In the genomic region with DNA sequence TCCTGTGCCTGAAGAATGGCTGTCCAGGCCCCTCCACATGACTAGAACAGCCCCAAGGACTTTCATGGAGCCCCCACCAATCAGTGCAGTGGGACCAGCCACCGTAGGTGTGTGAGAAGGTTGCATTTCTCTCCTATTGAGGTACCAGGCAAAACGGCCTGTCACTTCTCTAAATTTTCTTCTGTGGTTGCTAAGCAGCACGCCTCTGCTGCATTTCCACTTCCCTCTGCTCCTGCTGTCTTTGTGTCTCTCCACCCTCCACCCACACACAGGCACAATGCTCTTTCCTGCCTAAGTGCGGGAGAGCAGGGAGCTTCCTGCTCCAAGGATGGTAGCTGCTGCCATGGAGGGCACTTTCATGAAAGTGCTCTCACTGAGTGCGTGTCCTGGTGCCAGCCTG, we compare ENCODE assay signal across 8 mouse cellular contexts. TPM values are rescaled to one million over a fixed set of nuclear protein-coding genes. Genes with fewer than 3 reads are reported as not detected.
DNase-seq lines count a peak whose midpoint lies in the region; ATAC-seq and TF ChIP-seq lines count a peak whose summit lies in the region.

No protein-coding gene starts in this region.

- peak; percentile 34; the same call in 1 of the 2 replicates for TF ChIP-seq POLR2A in olfactory bulb, adult 2 months (IDR thresholded peaks at IDR 0.05; ENCODE audit: insufficient read depth, low read depth, low read length)

- H3K27ac ChIP-seq in kidney, embryonic 15.5 days, result peak overlapping the region; percentile 37
- peak overlapping the region; percentile 99 for H3K27ac ChIP-seq in olfactory bulb, adult 2 months (ENCODE audit: insufficient read depth, low read depth, low read length)

- peaks cover 21% of the 10 kb centered on the region for H3K4me1 ChIP-seq in kidney, embryonic 15.5 days
- H3K4me1 ChIP-seq in olfactory bulb, adult 2 months (ENCODE audit: control insufficient read depth, insufficient read depth, low read length), result peaks cover 41% of the 10 kb centered on the region

- no peaks in the 10 kb centered on the region for H3K36me3 ChIP-seq in kidney, embryonic 15.5 days

- no peak for ATAC-seq in kidney, embryonic 15.5 days (replicated peaks; ENCODE audit: low FRiP score)

- no peaks in the 10 kb centered on the region for H3K27me3 ChIP-seq in kidney, embryonic 15.5 days

- H3K9ac ChIP-seq in kidney, embryonic 15.5 days, result no peak overlapping the region

- DNase-seq in kidney, postnatal 25 days, result no peak
- peak; percentile 91 to 92 for DNase-seq in frontal cortex, adult 2 months (ENCODE audit: extremely low spot score in 1 of 2, low spot score in 1 of 2)
- peak; percentile 90 to 92 for DNase-seq in left cerebral cortex, adult 9 months (ENCODE audit: low spot score in 2 of 2)
- DNase-seq in embryo, embryonic 11 days, result no peak
- no peak for DNase-seq in ovary, postnatal 36 days (ENCODE audit: low spot score)
- no peak for DNase-seq in thymus, postnatal 36 days

- no peak overlapping the region for H3K4me2 ChIP-seq in kidney, embryonic 15.5 days

- no peak overlapping the region for H3K4me3 ChIP-seq in kidney, embryonic 15.5 days (replicated peaks)
- H3K4me3 ChIP-seq in olfactory bulb, adult 2 months (ENCODE audit: insufficient read depth, low read depth, low read length), result no peak overlapping the region

- no peaks in the 10 kb centered on the region for H3K9me3 ChIP-seq in kidney, embryonic 15.5 days (replicated peaks)

- 54% methylated on average over 5 of the region's 5 CpGs for WGBS in kidney, embryonic 15.5 days
- 12% methylated on average over 5 of the region's 5 CpGs for WGBS in olfactory bulb, adult 2 months

- no peak for TF ChIP-seq CTCF in olfactory bulb, adult 2 months (IDR thresholded peaks at IDR 0.05; ENCODE audit: insufficient read depth, low read depth, low read length)

RNA-seq across cellular contexts. Expression of gene Mrtfb, which starts 59.0 kb away (rescaled TPM):
- polyA plus RNA-seq in kidney, embryonic 15.5 days (2015; fragmentation: Nextera tagmentation; extraction: Ambion mirVana), result 19.9 and 21.2 TPM in 2 replicates
- polyA plus RNA-seq in frontal cortex, adult 2 months (2012; rRNA removed), result 61.6 and 67.3 TPM in 2 replicates
- polyA plus RNA-seq in olfactory bulb, adult 2 months (2012; ENCODE audit: insufficient read depth, insufficient read length, low replicate concordance, missing spikeins), result 36.5 TPM in 1 of 2 replicates, not detected in the other

Comparison
In these comparisons a context has a peak if more than half of its experiments do, and no peak if none do; other contexts are left out.
1. DNase-seq: peak in frontal cortex, adult 2 months (2 of 2) and left cerebral cortex, adult 9 months (2 of 2); none in kidney, postnatal 25 days (0 of 2), embryo, embryonic 11 days (single experiment), ovary, postnatal 36 days (single experiment) and thymus, postnatal 36 days (0 of 2).